Mouse (Mus musculus): Measurements from ENCODE around the gene Cacna1e.

Cacna1e gene

GRCm38 (mm10) chr1:154635766-154636165 lies 248.5 kb downstream of the Cacna1e start:
- no peak for DNase-seq (ENCODE audit: low read depth, low spot score)

DNA sequence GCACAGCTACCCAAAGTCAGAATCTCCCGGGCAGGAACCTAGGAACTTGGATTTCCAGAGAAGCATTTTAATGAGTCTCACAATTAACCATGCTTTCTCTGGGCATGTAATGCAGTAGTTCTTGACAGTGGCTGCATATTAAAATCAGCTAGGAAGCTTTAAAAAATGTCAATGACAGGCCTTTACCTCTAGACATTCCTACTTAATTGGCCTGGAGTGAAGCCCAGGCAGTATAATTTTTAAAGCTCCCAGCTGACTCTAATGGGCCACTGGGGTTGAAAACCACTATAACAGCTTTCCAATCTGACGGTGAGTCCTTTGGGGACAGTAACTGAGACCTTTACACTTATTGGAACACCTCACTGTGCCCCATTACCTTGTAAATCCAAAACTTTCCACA lies 251.4 kb downstream of the Cacna1e start:
- DNase-seq (ENCODE audit: low read depth, low spot score): no peak

GRCm38 (mm10) chr1:154622666-154623653 lies 261.3 kb downstream of the Cacna1e start:
- DNase-seq (ENCODE audit: low read depth, low spot score): no peak

- no peak for DNase-seq (ENCODE audit: low read depth, low spot score)
Measured at GRCm38 (mm10) chr1:154617743-154618455, 266.4 kb downstream of the Cacna1e start.

GRCm38 (mm10) chr1:154615759-154616158 lies 268.5 kb downstream of the Cacna1e start:
- DNase-seq (ENCODE audit: low read depth, low spot score): no peak

- DNase-seq (ENCODE audit: low read depth, low spot score): no peak
Measured at GRCm38 (mm10) chr1:154608516-154608915, 275.8 kb downstream of the Cacna1e start.

GRCm38 (mm10) chr1:154607406-154607805 lies 276.9 kb downstream of the Cacna1e start:
- no peak for DNase-seq (ENCODE audit: low read depth, low spot score)

- DNase-seq (ENCODE audit: low read depth, low spot score): no peak
Measured at GRCm38 (mm10) chr1:154605601-154606000, 278.7 kb downstream of the Cacna1e start.

DNA sequence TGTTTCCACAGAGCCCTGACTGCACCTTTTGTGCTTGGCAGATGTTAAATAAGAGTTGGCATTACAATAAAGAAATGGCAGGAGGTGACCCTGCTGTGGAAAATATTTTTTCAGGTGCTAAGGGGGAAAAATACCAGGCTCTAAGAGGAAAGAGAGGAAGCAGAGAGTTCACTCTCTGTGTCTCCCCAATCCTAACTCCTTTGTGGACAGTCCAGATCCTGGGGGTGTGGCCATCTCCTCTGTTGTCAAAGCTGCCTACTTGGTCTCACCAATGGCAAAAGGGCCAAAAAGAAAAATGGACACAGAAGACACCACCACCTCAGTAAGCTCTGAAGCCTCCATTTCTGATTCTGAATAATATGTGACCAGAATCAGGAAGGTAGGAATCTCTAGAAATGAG lies 280.5 kb downstream of the Cacna1e start:
- no peak for DNase-seq (ENCODE audit: low read depth, low spot score)

GRCm38 (mm10) chr1:154602531-154602930 lies 281.8 kb downstream of the Cacna1e start:
- no peak for DNase-seq (ENCODE audit: low read depth, low spot score)

DNA sequence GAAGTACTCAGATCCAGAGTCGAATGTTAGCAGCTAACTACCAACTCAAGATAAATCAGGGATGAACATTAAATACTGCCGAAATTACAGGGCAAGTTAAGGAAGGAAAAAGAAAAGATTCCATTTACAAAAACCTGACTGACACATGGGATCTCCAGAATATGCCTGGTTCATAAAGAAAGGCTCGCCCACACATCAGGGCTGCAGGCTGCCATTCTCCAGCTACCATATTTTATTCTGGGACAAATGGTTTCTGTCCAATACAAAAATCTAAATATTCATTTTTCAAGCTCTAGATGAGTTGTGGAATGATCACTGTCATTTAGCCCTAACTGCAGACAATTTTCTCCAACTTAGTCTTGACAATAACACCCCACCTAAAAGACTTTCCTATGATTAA lies 301.8 kb downstream of the Cacna1e start:
- DNase-seq (ENCODE audit: low read depth, low spot score): no peak

DNA sequence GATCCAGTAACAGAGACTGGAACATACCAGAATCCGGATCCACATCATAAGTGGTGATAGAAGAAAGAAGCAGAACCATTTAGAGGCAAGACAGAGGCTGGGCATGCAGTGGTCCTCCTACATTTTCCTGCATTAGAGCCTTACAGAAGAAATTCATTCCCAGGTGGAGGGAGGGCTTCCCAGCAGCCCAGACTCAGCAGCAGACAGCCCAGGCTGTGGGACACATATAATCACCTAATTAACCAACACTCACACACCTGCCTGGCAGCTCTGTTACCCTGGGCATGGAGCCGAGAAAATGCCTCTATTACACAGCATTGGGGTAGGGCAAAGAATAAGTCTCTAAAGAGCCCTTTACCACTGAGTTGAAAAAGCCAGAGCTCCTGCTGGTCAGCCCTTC lies 304.4 kb downstream of the Cacna1e start:
- no peak for DNase-seq (ENCODE audit: low read depth, low spot score)

- no peak for DNase-seq (ENCODE audit: low read depth, low spot score)
Measured at GRCm38 (mm10) chr1:154578748-154579147, 305.6 kb downstream of the Cacna1e start.

GRCm38 (mm10) chr1:154576418-154576817 lies 307.9 kb downstream of the Cacna1e start:
- DNase-seq (ENCODE audit: low read depth, low spot score): no peak

- DNase-seq (ENCODE audit: low read depth, low spot score): no peak
Measured at GRCm38 (mm10) chr1:154566026-154566425, 318.3 kb downstream of the Cacna1e start.

GRCm38 (mm10) chr1:154555811-154556210 lies 328.5 kb downstream of the Cacna1e start:
- DNase-seq (ENCODE audit: low read depth, low spot score): no peak

GRCm38 (mm10) chr1:154553132-154553531 lies 331.2 kb downstream of the Cacna1e start:
- DNase-seq (ENCODE audit: low read depth, low spot score): no peak

DNA sequence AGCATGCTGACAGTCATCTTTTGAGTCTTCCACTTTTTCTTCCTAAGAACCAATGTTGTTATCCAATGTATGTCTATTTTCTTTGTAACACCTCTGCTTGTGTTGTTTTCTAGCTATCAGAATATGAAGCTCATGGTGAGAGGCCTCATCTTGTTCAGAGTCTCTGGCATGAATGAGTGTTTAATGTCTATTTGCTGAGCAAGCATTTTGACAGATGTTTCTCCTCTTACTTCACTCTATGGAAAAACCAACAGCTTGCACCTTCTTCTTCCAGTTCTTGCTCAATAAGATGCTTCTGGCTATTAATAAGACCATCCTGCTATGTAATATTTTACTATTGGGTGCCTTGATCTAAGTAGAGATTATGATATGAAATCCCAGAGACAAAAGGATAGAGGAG lies 346.9 kb downstream of the Cacna1e start:
- DNase-seq (ENCODE audit: low read depth, low spot score): no peak

- no peak for DNase-seq (ENCODE audit: low read depth, low spot score)
Measured at GRCm38 (mm10) chr1:154536763-154537162, 347.5 kb downstream of the Cacna1e start.

GRCm38 (mm10) chr1:154532987-154533940 lies 351.0 kb downstream of the Cacna1e start:
- no peak for DNase-seq (ENCODE audit: low read depth, low spot score)

- DNase-seq (ENCODE audit: low read depth, low spot score): no peak
Measured at GRCm38 (mm10) chr1:154529666-154530065, 354.6 kb downstream of the Cacna1e start.

All from ES-CJ7 (cell line).